Mouse (Mus musculus) mouse embryonic stem cell (cell line): ENCODE measurements around the gene Gm44579.

Source experiments
- in situ Hi-C, 2 experiments: fragments of 300-500 bp; cut with MboI; formaldehyde crosslinking; loops; 1 replicate in 1 of 2; 3 replicates in 1 of 2; pipeline ENCODE4 v1.14.3; 2019 to 2020; ENCODE audit warnings: low sequenced_read_pairs in 2 of 2, low pct_unique_long_range_greater_than_20kb in 1 of 2, mixed read lengths in 1 of 2; ENCODE audit not compliant: unreplicated experiment in 1 of 2

Gene Gm44579

GRCm38 (mm10) chr15:98172113-98172512, 48.7 kb downstream of the Gm44579 start:
- in situ Hi-C loops: loop anchor here in 1 of 2 experiments (25.0 kb wide), 1 partner anchor 310 kb away; no protein-coding TSS in a partner anchor

GRCm38 (mm10) chr15:98170917-98171316, 49.9 kb downstream of the Gm44579 start:
- in situ Hi-C loops: loop anchor here in 1 of 2 experiments (25.0 kb wide), 1 partner anchor 309 kb away; no protein-coding TSS in a partner anchor

DNA sequence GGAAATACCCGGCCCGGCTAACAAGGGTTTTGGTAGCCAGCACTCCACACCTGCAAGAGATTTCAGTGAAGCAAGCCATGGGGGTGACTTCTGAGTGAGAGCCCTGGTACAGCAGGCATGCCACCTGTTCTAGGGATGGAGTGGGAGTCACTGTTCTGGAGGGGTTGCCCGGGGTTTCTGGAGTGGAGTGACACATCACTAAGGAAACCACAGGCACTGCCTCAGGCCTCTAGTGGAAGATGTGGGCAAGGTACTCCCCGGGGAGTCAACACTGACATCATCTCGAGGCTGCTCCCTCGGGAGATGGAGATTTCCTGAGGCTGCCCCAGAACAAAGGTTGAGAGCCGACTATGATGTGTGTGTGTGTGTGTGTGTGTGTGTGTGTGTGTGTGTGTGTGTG, 50.4 kb downstream of the Gm44579 start:
- in situ Hi-C loops: loop anchor here in 1 of 2 experiments (25.0 kb wide), 1 partner anchor 308 kb away; no protein-coding TSS in a partner anchor

DNA sequence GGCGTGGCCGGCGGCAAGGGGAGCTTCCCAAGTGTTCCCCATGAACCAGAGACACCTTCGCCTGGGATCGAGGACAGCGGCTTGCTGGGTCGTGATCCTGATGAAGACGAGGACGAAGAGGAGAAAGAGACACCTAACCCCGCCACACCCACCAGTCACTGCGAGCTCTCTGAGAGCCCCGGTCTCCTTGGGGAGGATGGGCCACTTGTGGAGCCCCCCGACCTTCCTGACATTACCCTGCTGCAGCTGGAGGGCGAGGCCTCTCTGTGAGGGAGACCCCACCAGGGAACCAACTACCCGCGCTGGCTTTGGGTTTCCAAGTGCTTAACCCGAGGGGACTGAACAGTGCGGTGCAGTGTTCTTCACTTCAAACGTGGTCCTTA, 52.2 kb downstream of the Gm44579 start:
- in situ Hi-C loops: loop anchor here in 1 of 2 experiments (25.0 kb wide), 1 partner anchor 306 kb away; no protein-coding TSS in a partner anchor

- in situ Hi-C loops: loop anchor here in 1 of 2 experiments (25.0 kb wide), 1 partner anchor 306 kb away; no protein-coding TSS in a partner anchor
Observed at GRCm38 (mm10) chr15:98167645-98168621, 52.8 kb downstream of the Gm44579 start.

- in situ Hi-C loops: loop anchor here in 1 of 2 experiments (25.0 kb wide), 1 partner anchor 305 kb away; no protein-coding TSS in a partner anchor
Observed at GRCm38 (mm10) chr15:98166963-98167644, 53.7 kb downstream of the Gm44579 start, which contains the start of gene Ccdc184. Gene Ccdc184 (plus strand): TSS chr15:98167158.

DNA sequence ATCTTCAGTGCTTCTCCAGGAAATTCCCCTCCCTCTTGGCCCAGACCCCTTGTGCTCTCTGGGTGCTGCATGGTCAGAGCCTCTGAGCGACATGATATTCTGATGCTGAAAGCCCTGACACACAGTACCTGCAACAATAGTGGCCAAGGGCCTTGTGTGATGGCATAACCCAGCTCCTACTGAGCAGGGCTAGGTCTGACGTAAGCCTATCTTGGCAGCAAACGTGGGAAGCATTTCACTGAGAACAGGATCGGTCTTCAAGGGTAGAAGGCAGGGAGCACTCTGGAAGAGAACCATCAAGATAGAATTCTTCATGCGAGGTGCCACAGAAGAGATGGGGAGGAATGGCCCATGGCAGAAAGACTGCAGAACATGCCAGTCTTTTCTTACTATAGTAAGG, 55.3 kb downstream of the Gm44579 start, which contains the start of gene Asb8:
Gene Asb8 (minus strand): TSS at position 101 of the 400 bp plus-strand sequence.
- in situ Hi-C loops: loop anchor here in 1 of 2 experiments (25.0 kb wide), 1 partner anchor 303 kb away; no protein-coding TSS in a partner anchor

DNA sequence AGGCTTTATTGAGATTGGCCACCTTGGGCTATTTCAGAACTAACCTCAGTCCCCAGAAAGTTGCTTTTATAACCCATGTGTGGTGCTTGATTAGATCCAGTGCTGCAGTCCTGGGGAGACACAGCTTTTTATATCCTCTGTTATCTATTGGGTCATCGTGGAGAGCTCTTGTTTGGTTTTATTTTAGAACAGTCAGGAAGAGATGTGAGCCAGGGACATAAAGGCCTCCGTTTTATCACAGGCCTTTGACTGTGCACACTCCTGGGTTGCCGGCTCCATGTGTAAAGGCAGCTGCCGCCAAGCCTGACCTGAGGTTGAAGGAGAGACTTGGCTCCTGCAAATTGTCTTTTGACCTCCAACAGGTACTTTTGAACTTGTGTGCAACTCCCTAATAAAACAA, 58.2 kb downstream of the Gm44579 start:
- in situ Hi-C loops: loop anchor here in 1 of 2 experiments (25.0 kb wide), 1 partner anchor 300 kb away; no protein-coding TSS in a partner anchor

GRCm38 (mm10) chr15:98161026-98161805, 59.6 kb downstream of the Gm44579 start:
- in situ Hi-C loops: loop anchor here in 1 of 2 experiments (25.0 kb wide), 1 partner anchor 299 kb away; no protein-coding TSS in a partner anchor

- in situ Hi-C loops: loop anchor here in 1 of 2 experiments (25.0 kb wide), 1 partner anchor 295 kb away; no protein-coding TSS in a partner anchor
Observed at GRCm38 (mm10) chr15:98157253-98157652, 63.5 kb downstream of the Gm44579 start.

- in situ Hi-C loops: loop anchor here in 1 of 2 experiments (25.0 kb wide), 1 partner anchor 294 kb away; no protein-coding TSS in a partner anchor
Observed at GRCm38 (mm10) chr15:98155944-98156343, 64.8 kb downstream of the Gm44579 start.

DNA sequence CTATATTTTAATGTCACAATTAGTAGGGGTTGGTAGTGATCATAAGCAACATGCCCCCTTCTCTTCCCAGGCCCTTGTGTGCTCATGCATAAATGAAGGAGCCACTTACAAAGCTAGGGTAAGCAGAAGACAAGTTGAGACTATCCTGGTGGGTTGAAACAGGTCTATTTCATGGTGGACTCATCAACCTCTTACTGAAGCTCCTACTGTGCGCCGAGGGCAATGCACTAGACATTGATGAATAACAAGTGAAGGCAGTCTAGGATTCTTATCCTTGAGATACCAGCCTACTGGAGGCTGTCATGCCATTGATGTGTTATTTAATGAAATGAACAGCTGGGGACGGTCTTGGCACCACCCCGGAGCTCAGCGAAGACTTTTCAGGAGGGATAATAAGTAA, 65.5 kb downstream of the Gm44579 start:
- in situ Hi-C loops: loop anchor here in 1 of 2 experiments (25.0 kb wide), 1 partner anchor 293 kb away; no protein-coding TSS in a partner anchor

DNA sequence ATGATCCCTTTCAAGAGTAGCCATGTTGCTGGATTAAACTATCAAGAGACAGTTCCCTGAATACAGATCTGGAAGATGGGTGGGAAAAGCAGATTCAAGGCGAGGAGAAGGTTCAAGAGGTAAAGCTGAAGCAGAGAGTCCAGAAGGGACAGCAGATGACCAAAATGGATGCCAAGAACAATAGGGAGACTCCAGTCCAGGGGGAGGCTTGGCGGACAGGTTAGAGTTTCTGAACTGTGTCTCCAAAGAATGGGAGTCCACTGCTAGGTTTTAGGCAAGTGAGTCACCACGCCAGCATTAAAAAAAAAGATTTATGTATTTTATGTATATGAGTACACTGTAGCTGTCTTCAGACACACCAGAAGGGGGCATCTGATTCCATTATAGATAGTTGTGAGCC, 66.1 kb downstream of the Gm44579 start:
- in situ Hi-C loops: loop anchor here in 1 of 2 experiments (25.0 kb wide), 1 partner anchor 292 kb away; no protein-coding TSS in a partner anchor

DNA sequence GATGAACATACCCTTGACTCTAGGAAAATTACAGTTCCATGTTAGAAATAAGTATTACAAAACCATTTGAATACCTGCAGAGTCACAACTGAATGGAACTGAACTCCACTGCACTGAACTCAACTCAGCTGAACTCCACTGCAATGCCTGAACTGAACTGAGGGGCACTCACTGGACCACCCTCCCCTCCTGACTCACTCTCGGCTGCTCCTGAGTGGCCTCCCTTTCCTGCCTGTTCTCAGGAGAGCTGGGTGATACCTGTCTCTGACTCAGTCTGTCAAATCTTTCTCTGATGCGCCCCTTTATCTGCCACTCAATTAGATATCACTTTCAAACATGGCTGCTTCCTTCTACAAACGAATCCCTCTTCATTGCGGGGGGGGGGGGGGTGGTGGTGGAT, 66.6 kb downstream of the Gm44579 start:
- in situ Hi-C loops: loop anchor here in 1 of 2 experiments (25.0 kb wide), 1 partner anchor 292 kb away; no protein-coding TSS in a partner anchor

GRCm38 (mm10) chr15:98153625-98154024, 67.2 kb downstream of the Gm44579 start:
- in situ Hi-C loops: loop anchor here in 1 of 2 experiments (25.0 kb wide), 1 partner anchor 291 kb away; no protein-coding TSS in a partner anchor

GRCm38 (mm10) chr15:98152916-98153315, 67.9 kb downstream of the Gm44579 start:
- in situ Hi-C loops: loop anchor here in 1 of 2 experiments (25.0 kb wide), 1 partner anchor 291 kb away; no protein-coding TSS in a partner anchor

DNA sequence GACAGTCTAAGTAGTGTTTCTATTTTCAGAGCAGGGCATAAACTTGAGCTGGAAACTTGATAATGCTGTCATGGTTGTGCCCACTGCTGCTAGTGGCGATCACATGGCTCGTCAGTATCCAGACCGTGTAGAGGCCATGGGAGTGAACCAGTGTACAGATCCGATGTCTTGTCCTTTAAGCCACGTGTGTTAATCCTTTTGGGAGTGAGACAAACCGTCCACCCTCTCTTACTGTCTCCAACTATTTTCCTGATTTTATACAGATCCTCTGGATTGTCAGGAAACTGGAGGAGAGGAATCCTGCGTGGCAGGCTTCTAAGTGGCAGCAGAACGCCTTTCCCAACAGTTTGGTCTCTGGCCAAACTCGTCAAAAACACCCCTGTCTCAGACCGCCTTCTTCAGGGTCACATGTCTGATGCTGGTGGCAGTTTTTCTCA, 71.6 kb downstream of the Gm44579 start:
- in situ Hi-C loops: no loop called here
